Mouse (Mus musculus): ENCODE measurements around the gene Spc24. TPM values are rescaled to one million over a fixed set of nuclear protein-coding genes. Genes with fewer than 3 reads are reported as not detected.
A peak's percentile ranks its signal among the peaks of the same experiment; 100 is the strongest.

Spc24 gene
- total RNA-seq, 2 experiments from 2014 or later = 2.1 to 4.0 TPM

DNA sequence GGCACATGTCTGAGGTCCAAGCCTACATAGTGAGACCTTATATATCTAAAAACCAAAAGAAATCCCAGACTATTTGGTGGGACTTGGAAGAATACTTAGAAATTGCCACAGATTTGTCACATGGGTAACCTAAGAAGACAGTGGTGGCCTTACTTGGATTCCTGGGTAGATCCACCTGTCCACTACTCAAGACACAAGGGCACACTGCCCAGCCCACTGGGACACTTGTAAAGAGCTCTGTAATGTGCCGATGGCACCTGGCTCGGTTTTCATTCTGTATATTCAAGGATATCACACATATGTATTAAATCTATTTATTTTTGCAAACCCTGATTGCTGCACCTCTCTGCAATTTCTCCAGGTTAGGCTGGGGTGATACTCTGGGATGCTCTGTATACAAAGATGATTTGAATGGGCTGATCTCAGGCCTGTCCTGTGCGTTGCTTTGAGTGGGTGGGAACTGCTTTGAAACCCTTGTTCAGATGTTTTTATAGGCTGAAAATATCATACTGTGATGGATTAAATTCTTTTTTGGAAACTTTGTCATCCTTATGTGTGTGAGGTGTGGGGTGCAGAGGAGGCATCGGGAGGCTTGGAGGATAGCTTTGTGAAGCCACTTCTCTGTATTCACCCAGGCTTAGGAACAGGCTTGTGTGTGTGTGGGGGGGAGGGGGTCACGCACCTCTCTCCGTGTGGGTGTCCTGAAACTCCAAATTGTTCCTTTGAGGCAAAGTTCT, 10.6 kb downstream of the Spc24 start:
- DNase-seq (ENCODE audit: low spot score in 2 of 2) = no peak

DNA sequence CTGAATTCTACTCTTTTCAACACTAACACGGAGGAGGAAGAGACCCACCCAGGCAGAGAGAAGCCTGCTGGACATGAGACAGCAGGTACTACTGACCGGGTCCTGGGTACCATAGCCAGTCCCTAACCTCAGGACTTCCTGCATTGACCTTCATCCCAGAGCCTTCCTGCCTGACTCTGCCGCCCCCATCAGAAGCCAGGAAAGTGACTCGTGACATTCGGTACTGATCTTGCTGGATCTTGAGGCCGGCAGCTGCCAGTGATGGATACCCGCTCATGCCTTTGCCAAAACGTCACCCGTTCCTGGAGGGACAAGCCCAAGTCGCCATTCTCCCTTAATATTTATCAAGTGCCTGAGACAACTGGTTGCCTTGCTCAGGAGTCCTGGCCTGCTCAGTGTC, 11.6 kb downstream of the Spc24 start:
- DNase-seq (ENCODE audit: low spot score in 2 of 2) = no peak

DNA sequence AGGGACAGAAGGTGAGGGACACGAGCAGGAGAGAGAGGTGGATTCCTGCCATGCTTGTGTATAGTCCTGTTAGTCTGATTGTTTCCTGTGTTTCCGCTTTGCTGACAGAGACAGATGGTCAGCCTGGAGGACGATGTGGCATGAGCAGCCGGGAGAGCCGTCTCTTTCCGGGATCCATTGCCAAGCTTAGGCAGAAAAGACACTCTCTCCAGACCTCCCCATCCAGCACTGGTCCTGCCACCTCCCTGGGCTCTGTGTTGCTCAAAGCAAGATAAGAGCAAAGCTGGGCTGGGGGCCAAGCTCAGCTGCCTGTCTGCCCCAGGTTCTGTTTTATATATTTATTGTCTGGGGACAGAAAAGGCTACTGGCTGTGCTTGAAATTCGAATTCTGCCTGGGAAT, 12.1 kb downstream of the Spc24 start:
- DNase-seq (ENCODE audit: low spot score in 2 of 2) = no peak

DNA sequence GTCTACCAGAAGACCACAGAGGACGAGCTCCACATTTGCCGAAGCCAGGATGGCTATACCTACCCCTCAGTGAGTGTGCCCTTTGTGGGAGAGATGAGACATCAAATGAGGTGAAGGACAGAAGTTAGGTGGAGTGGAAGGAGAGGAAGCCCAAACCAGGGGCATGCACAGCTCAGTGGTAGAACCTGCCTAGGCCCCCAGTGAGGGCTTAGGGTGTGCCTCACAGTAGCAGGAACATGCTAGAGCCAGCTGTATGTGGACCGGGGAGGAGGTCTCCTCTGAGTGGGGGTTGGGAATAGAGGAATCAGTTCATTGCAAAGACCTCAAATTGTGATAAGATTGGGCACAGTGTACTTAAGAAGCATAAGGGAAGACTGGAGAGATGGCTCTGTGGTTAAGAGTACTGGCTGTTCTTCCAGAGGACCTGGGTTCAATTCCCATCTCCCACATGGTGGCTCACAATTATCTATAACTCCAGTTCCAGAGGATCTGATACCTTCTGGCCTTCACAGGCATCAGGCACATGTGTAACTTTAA, 12.8 kb downstream of the Spc24 start:
- no peak for DNase-seq (ENCODE audit: low spot score in 2 of 2)

DNA sequence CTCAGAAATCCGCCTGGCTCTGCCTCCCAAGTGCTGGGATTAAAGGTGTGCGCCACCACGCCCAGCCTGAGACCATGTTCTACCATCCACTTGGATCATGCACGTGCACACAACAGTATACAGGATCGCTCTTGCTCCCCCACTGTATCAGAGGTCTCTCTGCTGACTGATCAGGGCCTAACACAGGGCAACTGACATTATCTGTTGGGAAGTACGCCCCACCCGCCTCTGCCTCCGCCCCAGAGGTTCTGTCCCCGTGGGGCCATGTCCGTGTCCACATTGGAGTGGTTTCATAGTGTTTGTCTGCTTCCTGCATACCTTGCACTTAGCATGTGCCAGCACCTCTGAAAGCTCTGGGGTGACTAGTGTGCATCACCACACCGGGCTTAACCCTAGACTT, 18.6 kb downstream of the Spc24 start:
- no peak for DNase-seq (ENCODE audit: low spot score in 2 of 2)

DNA sequence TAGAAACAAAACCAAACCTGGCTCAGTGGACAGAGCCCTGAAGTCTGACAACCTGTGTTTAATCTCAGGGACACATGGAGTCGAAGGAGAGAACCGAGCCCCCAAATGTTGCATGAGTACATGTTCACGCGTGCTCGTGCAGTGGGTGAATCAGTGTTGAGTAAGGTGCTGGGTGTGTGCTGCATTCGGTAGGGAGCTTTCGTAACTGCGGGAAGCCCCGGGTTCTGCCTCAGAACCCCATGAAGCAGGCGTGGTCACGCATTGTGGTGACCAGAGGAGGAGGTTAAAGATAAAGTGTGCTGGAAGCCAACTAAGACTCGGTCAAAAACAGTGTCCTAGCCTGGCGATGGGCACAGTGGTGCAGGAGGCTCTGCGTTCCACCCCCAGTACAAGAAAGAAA, 19.7 kb downstream of the Spc24 start:
- no peak for DNase-seq (ENCODE audit: low spot score in 2 of 2)

DNA sequence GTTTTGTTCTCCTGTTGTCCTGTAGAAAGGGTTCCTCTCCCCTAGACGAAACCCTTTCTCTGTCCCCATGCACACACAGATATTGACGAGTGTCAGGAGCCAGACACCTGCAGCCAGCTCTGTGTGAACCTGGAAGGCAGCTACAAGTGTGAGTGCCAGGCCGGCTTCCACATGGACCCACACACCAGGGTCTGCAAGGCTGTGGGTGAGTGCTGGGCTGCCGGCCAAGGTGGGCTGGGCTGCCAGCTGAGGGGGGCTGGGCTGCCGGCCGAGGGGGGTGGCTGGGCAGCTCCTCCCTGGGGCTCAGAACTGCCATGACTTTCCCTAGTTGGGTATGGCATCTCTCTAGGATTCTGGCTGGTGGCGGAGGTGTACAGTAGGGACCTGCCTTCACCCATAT, 21.3 kb downstream of the Spc24 start:
- no peak for DNase-seq (ENCODE audit: low spot score in 2 of 2)

DNA sequence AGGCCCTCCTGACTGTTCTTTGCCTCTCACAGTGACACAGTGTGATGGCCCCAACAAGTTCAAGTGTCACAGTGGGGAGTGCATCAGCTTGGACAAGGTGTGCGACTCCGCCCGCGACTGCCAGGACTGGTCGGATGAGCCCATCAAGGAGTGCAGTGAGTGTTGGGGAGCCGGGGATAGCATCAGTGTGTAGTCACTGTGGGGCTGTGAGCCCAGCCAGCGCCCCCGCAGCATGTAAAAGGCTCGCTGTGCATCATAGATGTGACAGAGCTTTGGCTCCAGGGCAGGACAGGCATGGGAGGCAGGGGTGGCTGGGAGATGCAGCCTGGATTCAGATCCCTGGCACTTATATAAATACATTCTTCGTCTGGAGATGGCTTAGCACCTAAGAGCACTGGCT, 22.9 kb downstream of the Spc24 start:
- no peak for DNase-seq (ENCODE audit: low spot score in 2 of 2)

DNA sequence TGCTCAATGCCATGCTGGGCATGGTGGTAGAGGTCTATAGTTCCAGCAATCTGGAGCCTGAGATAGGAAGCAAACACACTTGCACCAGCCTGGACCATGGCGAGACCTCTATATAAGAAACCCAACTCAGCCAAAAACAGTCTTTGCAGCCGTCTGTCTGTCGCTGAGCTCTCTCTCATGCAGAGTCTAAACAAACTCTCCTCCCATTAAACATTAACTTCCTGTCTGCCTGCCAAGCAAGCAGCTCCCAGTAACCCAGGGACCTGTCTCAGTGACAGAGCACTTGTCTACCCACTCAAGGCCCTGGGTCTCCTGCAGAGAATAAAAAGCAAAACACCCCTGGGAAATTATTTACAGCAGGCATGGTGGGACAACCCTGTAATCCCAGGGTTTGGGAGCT, 23.5 kb downstream of the Spc24 start:
- DNase-seq (ENCODE audit: low spot score in 2 of 2) = no peak

DNA sequence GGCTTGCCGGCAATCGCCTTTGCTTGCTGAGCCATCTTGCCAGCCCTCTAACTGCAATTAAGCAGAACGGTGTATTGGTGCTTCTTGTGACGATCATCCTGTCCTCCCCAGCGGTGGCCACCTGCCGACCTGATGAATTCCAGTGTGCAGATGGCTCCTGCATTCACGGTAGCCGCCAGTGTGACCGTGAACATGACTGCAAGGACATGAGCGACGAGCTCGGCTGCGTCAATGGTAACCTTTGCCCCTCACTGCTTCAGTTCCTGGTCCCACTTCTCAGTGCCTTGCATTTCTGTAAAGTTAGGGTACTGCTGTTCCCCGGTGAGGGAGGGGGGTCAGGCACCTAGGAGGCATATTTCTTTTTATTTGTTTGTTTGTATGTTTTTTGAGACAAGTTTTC, 25.0 kb downstream of the Spc24 start:
- no peak for DNase-seq (ENCODE audit: low spot score in 2 of 2)

DNA sequence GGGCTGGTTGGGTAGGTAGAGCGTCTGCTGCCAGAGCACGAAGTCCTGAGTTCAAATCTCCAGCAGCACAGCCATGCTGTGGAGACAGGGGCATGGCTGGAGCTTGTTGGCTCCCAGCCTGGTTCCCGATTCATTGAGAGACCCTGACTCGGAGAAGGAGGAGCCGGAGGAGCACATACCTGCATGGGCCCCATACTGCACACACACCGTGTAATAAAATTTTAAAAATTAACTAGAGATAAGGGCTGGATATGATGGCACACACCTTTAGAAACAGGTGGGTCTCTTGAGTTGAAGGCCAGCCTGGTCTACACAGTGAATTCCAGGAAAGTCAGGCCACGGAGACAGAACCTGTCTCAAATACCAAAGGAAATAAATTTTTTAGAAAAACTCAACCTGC, 26.1 kb downstream of the Spc24 start:
- no peak for DNase-seq (ENCODE audit: low spot score in 2 of 2)

DNA sequence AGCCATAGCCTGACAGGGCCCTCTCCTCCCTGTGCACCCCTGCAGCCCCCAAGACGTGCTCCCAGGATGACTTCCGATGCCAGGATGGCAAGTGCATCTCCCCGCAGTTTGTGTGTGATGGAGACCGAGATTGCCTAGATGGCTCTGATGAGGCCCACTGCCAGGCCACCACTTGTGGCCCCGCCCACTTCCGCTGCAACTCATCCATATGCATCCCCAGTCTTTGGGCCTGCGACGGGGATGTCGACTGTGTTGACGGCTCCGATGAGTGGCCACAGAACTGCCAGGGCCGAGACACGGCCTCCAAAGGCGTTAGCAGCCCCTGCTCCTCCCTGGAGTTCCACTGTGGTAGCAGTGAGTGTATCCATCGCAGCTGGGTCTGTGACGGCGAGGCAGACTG, 26.7 kb downstream of the Spc24 start:
- no peak for DNase-seq (ENCODE audit: low spot score in 2 of 2)

DNA sequence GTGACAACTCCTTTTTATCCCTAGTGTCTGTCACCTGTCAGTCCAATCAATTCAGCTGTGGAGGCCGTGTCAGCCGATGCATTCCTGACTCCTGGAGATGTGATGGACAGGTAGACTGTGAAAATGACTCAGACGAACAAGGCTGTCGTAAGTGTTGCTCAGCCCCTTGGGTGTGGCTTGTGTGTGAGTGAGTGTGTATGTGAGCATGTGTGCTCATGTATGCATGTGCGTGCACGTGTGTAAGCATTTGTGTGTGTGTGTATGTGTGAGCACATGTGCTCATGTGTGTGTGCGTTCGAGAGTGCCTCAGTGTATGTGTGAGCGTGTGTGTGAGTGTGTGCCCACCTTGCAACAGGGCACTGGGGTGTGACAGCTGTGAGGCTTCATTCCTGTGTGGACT, 27.8 kb downstream of the Spc24 start:
- DNase-seq (ENCODE audit: low spot score in 2 of 2) = no peak

DNA sequence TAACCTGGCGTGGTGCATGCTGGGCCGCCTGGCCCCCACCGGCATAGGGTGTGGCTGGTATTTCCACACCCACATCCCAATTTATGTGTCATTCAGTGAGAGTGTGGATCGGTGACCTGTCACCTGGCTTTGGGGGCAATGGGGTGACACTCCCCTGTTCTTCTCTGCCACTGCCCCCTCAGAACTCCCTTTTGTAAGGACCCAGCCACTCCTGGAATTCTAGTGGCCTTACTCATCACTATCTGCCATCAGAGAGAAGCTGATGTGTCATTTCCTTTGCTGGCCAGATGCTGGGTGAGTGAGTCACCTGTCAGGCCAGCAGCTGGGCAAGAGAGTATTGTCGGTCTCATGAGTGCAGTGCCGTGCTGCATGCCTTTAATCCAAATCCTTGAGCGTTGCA, 30.8 kb downstream of the Spc24 start:
- no peak for DNase-seq (ENCODE audit: low spot score in 2 of 2)

DNA sequence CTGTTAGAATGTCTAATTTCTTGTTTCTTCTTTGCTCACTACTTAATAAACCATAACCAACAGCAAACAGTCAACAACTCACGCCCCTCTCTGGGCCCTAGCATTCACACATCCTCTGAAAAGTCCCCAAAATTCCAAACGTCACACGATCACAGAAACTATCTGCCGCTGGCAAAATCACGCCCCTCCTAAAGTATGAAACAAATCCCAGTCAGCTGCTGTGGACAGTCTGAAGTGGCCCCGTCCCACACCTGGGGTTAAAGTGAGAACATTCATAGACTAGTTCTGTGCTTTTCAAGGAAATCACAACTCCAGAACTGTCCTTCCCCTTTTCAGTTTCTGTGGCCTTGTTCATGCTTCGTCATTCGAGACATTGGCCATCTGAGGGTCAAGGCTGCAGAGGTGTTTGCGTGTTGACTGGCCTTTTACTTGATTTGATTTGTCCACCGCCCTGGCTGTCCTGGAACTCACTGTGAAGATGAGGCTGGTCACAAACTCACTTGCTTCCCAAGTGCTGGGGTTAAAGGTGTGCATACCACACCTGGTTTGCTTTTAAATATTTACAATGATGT, 31.8 kb downstream of the Spc24 start:
- no peak for DNase-seq (ENCODE audit: low spot score in 2 of 2)

DNA sequence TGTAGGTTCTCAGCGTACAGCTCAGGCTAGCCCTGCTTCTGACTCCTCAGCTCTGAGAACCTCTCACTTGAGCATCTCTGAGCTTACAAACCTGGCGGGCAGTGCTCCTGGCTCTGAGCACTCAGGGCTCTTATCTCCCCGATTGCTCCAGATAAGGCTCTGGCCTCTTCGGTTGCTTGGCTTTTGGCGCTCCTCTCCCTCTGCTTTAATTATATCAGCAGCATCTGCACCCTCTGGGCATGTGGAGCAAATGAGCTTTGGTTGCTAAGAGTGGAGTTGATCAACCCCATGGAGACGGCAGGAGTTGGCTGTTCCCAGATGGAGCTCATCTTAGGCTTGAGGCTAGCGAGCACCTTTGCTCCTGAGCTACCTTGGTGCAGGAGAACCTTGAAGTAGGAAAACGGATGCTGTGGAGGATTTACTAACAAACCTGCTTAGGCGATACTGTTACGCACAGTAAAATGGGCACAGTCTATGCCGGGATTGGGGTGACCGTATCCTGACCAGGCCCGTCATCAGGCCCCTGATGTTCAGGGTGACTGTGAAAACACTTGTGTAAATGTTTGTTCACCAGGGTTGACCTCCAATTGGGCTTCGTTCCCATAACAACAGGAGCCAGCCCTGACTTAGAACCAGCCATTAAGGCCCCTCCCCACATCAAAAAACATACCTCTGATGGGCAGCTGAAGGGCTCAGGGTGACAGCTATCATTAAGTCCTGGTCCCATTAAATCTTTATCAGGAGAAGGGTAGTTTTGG, 33.7 kb downstream of the Spc24 start:
- peak in 1 of 2 experiments; percentile 50 for DNase-seq (ENCODE audit: low spot score in 2 of 2)

DNA sequence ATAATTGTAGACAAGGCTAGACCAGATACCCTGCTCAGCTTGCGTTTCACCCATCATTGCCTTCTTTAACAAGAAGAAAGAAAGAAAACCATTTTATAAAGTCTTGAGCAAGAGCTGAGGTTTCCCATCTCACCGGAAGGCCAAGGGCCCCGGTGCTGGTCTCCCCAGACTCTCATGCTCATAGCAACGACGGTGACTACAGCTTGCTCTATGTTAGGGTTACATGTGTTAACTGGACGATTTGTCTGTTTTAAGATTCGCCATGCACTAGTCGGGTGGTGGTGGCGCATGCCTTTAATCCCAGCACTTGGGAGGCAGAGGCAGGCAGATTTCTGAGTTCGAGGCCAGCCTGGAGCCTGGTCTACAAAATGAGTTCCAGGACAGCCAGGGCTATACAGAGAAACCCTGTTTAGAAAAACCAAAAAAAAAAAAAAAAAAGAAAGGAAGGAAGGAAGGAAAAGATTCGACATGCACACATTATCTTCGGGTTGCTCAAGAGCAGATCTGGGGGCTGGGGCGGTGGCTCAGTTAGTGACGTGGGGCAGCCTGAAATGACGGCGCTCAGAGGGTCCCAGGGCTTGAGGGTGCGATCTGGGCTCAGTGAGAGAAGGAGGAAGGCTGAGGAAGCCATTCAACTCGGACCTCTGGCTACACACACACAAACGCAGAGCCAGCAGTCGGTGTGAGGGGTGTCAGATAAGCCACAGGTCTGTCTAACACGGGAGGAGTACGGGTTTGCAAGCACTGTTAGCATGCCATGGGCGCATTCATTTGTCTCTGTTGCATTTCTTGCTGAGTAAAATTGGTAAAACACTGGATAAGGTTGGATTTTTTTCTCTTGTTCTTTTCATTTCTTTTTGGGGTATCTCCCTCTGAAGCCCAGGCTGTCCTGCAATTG, 34.6 kb downstream of the Spc24 start:
- DNase-seq (ENCODE audit: low spot score in 2 of 2) = no peak

DNA sequence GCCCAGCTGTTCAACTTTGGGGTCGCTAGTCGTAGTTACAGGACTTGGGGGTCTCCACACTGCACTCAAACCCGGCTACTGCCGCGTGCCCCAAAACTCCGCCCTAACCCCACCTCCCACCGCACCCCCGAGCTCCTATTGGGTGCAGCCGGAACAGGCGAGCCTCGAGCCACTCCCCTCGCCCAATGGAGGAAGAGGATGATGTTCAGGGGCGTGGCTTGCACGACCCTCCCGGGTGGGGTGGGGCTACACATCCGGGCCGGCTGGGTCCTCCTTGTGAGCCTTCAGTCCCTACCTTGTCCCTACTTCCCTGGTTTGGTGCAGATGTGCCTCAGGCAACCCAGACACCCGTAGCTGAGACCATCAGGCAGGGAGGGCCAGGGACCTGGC, 36.0 kb downstream of the Spc24 start:
- peak; percentile 88 to 95 for DNase-seq (ENCODE audit: low spot score in 2 of 2)

DNA sequence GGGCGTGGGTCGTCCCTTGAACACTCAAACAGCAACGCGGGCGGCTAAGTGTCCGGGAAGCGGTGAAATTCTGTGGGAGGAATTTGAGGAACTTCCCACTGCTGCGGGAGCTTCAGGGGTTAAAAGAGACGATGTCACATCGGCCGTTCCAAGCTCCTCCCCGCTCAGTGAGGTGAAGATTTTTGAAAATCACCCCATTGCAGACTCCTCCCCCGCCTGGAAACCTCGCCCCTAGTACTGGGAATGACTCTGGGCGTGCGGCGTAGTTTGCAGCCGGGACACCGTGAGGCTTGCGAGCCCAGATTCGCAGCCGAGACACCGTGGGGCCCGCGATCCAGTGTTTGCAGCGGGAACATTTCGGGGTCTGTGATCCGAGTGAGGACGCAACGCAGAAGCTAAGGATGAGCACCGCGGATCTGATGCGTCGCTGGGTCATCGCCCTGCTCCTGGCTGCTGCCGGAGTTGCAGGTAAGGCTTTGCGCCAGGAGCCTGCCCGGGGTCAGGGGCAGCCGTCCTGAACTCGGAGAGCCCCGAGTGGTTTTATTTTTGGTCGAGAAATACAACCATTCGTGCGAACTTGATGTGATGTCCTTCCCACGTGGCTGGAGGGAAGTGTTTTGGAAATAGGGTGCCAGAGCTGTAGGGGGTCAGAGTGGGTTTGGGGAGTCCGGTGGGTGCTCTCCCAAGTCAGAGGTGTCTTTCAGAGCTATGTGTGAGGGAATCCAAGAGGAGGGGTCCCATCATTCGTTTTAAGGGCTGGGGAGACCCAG, 36.5 kb downstream of the Spc24 start, which contains the start of gene Ldlr:
TSS of gene Ldlr (plus strand) at position 107 of the 770 bp plus-strand sequence.
- peak; percentile 79 to 91 for DNase-seq (ENCODE audit: low spot score in 2 of 2)

DNA sequence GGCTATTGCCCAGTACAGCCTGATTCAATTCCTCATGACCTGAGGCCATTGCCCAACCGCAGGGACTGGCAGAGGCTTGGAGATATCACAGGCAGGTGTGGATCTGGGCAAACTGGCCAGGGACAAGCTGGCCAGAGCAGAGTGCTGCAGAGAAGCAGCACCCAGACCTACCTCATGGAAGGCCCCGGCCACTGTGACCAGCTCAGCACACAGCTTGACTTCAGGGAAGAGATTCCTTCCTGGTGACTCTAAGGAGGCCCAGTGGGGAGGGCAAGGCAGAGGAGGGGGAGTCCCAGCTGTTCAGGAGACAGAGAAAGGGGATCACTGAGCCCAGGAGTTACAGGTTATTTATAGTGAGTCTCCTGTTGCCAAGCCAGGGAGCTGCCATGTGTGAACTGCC, 39.1 kb downstream of the Spc24 start:
- DNase-seq (ENCODE audit: low spot score in 2 of 2) = no peak

Data from layer of hippocampus, postnatal 14 days (tissue).